Mouse (Mus musculus) myocyte (in vitro differentiated cells): Measurements from ENCODE around the gene Grid2.

Experiments
- POLR2A ChIP-seq: IDR thresholded peaks from one replicate; pipeline ENCODE4 v1.6.1; 2011; ENCODE audit warnings: low read depth, mild to moderate bottlenecking, control low read depth, moderate library complexity; ENCODE audit not compliant: insufficient read length
- USF1 ChIP-seq: IDR thresholded peaks from one replicate; pipeline ENCODE4 v1.6.1; 2011; ENCODE audit warnings: low read depth, mild to moderate bottlenecking, control low read depth, moderate library complexity

- TF ChIP-seq USF1: no peak
- TF ChIP-seq POLR2A: no peak
Measured at GRCm38 (mm10) chr6:64448864-64449355, 1193.2 kb downstream of the Grid2 start.
